29 mouse cellular contexts compared by ENCODE assay signal in genomic region chr1:19106401-19106800, GRCm38 (mm10). TPM values are rescaled to one million over a fixed set of nuclear protein-coding genes. Genes with fewer than 3 reads are reported as not detected.
"Had no signal": no experiment of that assay in that cellular context is flagged by ENCODE, and none has a peak within 500 bp of the region (broad histone marks: within the 10 kb centered on the region; RNA-seq: fewer than 3 reads in every experiment).

No protein-coding gene starts in this region.

- H3K4me1 ChIP-seq: kidney, embryonic 15.5 days; limb, embryonic 13.5 days; liver, embryonic 12.5 days; liver, embryonic 15.5 days; lung, embryonic 15.5 days; neural tube, embryonic 13.5 days had no signal

- H3K9me3 ChIP-seq: kidney, embryonic 15.5 days; limb, embryonic 13.5 days; liver, embryonic 12.5 days; liver, embryonic 15.5 days; lung, embryonic 15.5 days; neural tube, embryonic 13.5 days had no signal

- H3K27ac ChIP-seq: kidney, embryonic 15.5 days; limb, embryonic 13.5 days; liver, embryonic 12.5 days; liver, embryonic 15.5 days; lung, embryonic 15.5 days; neural tube, embryonic 13.5 days had no signal

- H3K9ac ChIP-seq: kidney, embryonic 15.5 days; limb, embryonic 13.5 days; liver, embryonic 12.5 days; liver, embryonic 15.5 days; lung, embryonic 15.5 days; neural tube, embryonic 13.5 days had no signal

- ATAC-seq: liver, embryonic 12.5 days had no signal

- DNase-seq: kidney, adult 11 months; kidney, adult 8-10 months; kidney, postnatal 10 days; kidney, postnatal 4 days; left cerebral cortex, postnatal 4 days; liver; lung, adult 18-20 months; lung, postnatal 14 days; lung, postnatal 4 days; retina, postnatal 1 day; thymus, adult 18-20 months; thymus, postnatal 36 days had no signal

- H3K4me2 ChIP-seq: kidney, embryonic 15.5 days; limb, embryonic 13.5 days; liver, embryonic 12.5 days; liver, embryonic 15.5 days; lung, embryonic 15.5 days; neural tube, embryonic 13.5 days had no signal

- H3K4me3 ChIP-seq: kidney, embryonic 15.5 days; limb, embryonic 13.5 days; liver, embryonic 12.5 days; liver, embryonic 15.5 days; lung, embryonic 15.5 days; myocyte; neural tube, embryonic 13.5 days had no signal

- H3K36me3 ChIP-seq: kidney, embryonic 15.5 days; limb, embryonic 13.5 days; liver, embryonic 12.5 days; liver, embryonic 15.5 days; lung, embryonic 15.5 days; neural tube, embryonic 13.5 days had no signal

RNA-seq across cellular contexts. Expression of gene Tfap2d, which starts 3.6 kb away (rescaled TPM):
- total RNA-seq: layer of hippocampus, adult 18-20 months; megakaryocyte progenitor cell, adult 5-6 weeks; megakaryocyte-erythroid progenitor cell, adult 5-6 weeks; monocyte, adult 5-6 weeks; neutrophil, adult 5-6 weeks had no signal
- polyA plus RNA-seq: kidney, embryonic 15.5 days; liver, embryonic 12.5 days; liver, embryonic 15.5 days; lung, embryonic 15.5 days; myocyte; neural tube, embryonic 13.5 days; small intestine, adult 2 months; spleen, adult 2 months; stomach, embryonic 16.5 days; testis, adult 2 months; urinary bladder, adult 2 months had no signal
